9 mouse cellular contexts compared by ENCODE assay signal in genomic region chr4:40584940-40585571, GRCm38 (mm10).
DNase-seq lines count a peak whose midpoint lies in the region; ATAC-seq lines count a peak whose summit lies in the region.
"Had no signal": no experiment of that assay in that cellular context is flagged by ENCODE, and none has a peak within 500 bp of the region (broad histone marks: within the 10 kb centered on the region; RNA-seq: fewer than 3 reads in every experiment).

No protein-coding gene starts in this region.

- no peak for DNase-seq in hindbrain, embryonic 11.5 days (ENCODE audit: low spot score)
- DNase-seq in NIH3T3 (ENCODE audit: low read depth): peak; percentile 60
- DNase-seq in cerebellum, postnatal 14 days: peak; percentile 71 to 82
- peak; percentile 52 for DNase-seq in heart, postnatal 4 days
- DNase-seq in right cerebral cortex, postnatal 14 days: peak; percentile 23
- no peak for DNase-seq in embryo, embryonic 9.5 days (ENCODE audit: extremely low spot score)

- no peaks in the 10 kb centered on the region for H3K9me3 ChIP-seq in hindbrain, embryonic 16.5 days (ENCODE audit: control insufficient read depth, low read length)
- no peaks in the 10 kb centered on the region for H3K9me3 ChIP-seq in hindbrain, embryonic 11.5 days (ENCODE audit: control insufficient read depth, low read length)
- H3K9me3 ChIP-seq: limb, embryonic 13.5 days had no signal

- no peaks in the 10 kb centered on the region for H3K36me3 ChIP-seq in hindbrain, embryonic 16.5 days (ENCODE audit: control insufficient read depth, insufficient read depth, low read length)
- H3K36me3 ChIP-seq in hindbrain, embryonic 11.5 days (ENCODE audit: control insufficient read depth, insufficient read depth, low read length): no peaks in the 10 kb centered on the region
- H3K36me3 ChIP-seq: limb, embryonic 13.5 days had no signal

- no peak overlapping the region for H3K4me3 ChIP-seq in hindbrain, embryonic 16.5 days (ENCODE audit: low read length)
- H3K4me3 ChIP-seq in hindbrain, embryonic 11.5 days (ENCODE audit: low read depth, low read length): no peak overlapping the region
- H3K4me3 ChIP-seq: limb, embryonic 13.5 days had no signal

- 67% methylated on average over 3 of the region's 3 CpGs for WGBS in hindbrain, embryonic 16.5 days
- WGBS in hindbrain, embryonic 11.5 days: 90% methylated on average over 3 of the region's 3 CpGs

- no peak overlapping the region for H3K27ac ChIP-seq in hindbrain, embryonic 16.5 days (ENCODE audit: low read depth, low read length)
- H3K27ac ChIP-seq in hindbrain, embryonic 11.5 days (ENCODE audit: low read depth, low read length): no peak overlapping the region
- H3K27ac ChIP-seq: limb, embryonic 13.5 days had no signal

- no peaks in the 10 kb centered on the region for H3K4me1 ChIP-seq in hindbrain, embryonic 16.5 days (ENCODE audit: control insufficient read depth, insufficient read depth, low read depth, low read length)
- no peaks in the 10 kb centered on the region for H3K4me1 ChIP-seq in hindbrain, embryonic 11.5 days (replicated peaks; ENCODE audit: control insufficient read depth, insufficient read depth, low read length)

- ATAC-seq in hindbrain, embryonic 16.5 days: peak; percentile 67
- no peak for ATAC-seq in hindbrain, embryonic 11.5 days (ENCODE audit: low FRiP score)
- no peak for ATAC-seq in CD4-positive, CD25-positive, alpha-beta regulatory T cell, adult 4 months

- H3K27me3 ChIP-seq in hindbrain, embryonic 16.5 days (replicated peaks; ENCODE audit: control insufficient read depth, insufficient read depth, low read length): no peaks in the 10 kb centered on the region
- H3K27me3 ChIP-seq in hindbrain, embryonic 11.5 days (ENCODE audit: control insufficient read depth, insufficient read depth, low read length): no peaks in the 10 kb centered on the region
- H3K27me3 ChIP-seq: limb, embryonic 13.5 days had no signal

- H3K4me2 ChIP-seq in hindbrain, embryonic 16.5 days (ENCODE audit: low read length): no peak overlapping the region
- no peak overlapping the region for H3K4me2 ChIP-seq in hindbrain, embryonic 11.5 days (replicated peaks; ENCODE audit: low read depth, low read length)
- H3K4me2 ChIP-seq: limb, embryonic 13.5 days had no signal

- H3K9ac ChIP-seq in hindbrain, embryonic 16.5 days (ENCODE audit: low read depth, low read length): no peak overlapping the region
- H3K9ac ChIP-seq in hindbrain, embryonic 11.5 days (ENCODE audit: low read depth, low read length): no peak overlapping the region
- H3K9ac ChIP-seq: limb, embryonic 13.5 days had no signal

Comparison
In these comparisons a context has a peak if more than half of its experiments do, and no peak if none do; other contexts are left out.
1. DNase-seq: peak in NIH3T3 (single experiment), cerebellum, postnatal 14 days (2 of 2), heart, postnatal 4 days (single experiment) and right cerebral cortex, postnatal 14 days (single experiment); none in hindbrain, embryonic 11.5 days (single experiment) and embryo, embryonic 9.5 days (single experiment).